Mouse (Mus musculus) CD8-positive naive resting alpha-beta T cell, adult 2 months (primary cell): ENCODE results near the gene Cdk2ap1.
"Not testable (repeated sequence)": the region's sequence is repeated elsewhere in the genome, so short reads cannot be mapped to it uniquely, and the experiment has no call there.

Experiments
- DNase-seq, 2 experiments: peaks; one replicate each; pipeline ENCODE4 v3.0.0; 2022; ENCODE audit warnings: low read depth in 2 of 2, low spot score in 2 of 2

The Cdk2ap1 gene

GRCm38 (mm10) chr5:124362982-124363381 is at the start of gene Cdk2ap1:
TSS of gene Cdk2ap1 (minus strand) at chr5:124363082.
- DNase-seq, result not testable (repeated sequence)

- no peak for DNase-seq
These were observed 49.3 kb upstream of the Cdk2ap1 start for GRCm38 (mm10) chr5:124412163-124412562.

- DNase-seq, result no peak
These were observed 47.9 kb upstream of the Cdk2ap1 start for GRCm38 (mm10) chr5:124410808-124411207.

- DNase-seq, result no peak
These were observed 30.8 kb upstream of the Cdk2ap1 start for GRCm38 (mm10) chr5:124393726-124394125.

- DNase-seq, result no peak
These were observed 29.5 kb upstream of the Cdk2ap1 start for GRCm38 (mm10) chr5:124392412-124392811.

- no peak for DNase-seq
These were observed 25.1 kb upstream of the Cdk2ap1 start for GRCm38 (mm10) chr5:124387932-124388331.

GRCm38 (mm10) chr5:124380121-124380520 is 17.2 kb upstream of the Cdk2ap1 start:
- no peak for DNase-seq

- DNase-seq, result no peak
These were observed 14.3 kb upstream of the Cdk2ap1 start for GRCm38 (mm10) chr5:124377149-124377548.

- no peak for DNase-seq
These were observed 13.5 kb upstream of the Cdk2ap1 start for GRCm38 (mm10) chr5:124376401-124376800.

GRCm38 (mm10) chr5:124374298-124374697 is 11.4 kb upstream of the Cdk2ap1 start:
- no peak for DNase-seq

GRCm38 (mm10) chr5:124366721-124367120 is 3.8 kb upstream of the Cdk2ap1 start:
- no peak for DNase-seq

GRCm38 (mm10) chr5:124365754-124366153 is 2.9 kb upstream of the Cdk2ap1 start:
- DNase-seq, result no peak

GRCm38 (mm10) chr5:124364173-124364918 is 1.5 kb upstream of the Cdk2ap1 start:
- no peak for DNase-seq

- DNase-seq, result no peak
These were observed 3.2 kb downstream of the Cdk2ap1 start for GRCm38 (mm10) chr5:124359641-124360040.

- DNase-seq, result no peak
These were observed 6.2 kb downstream of the Cdk2ap1 start for GRCm38 (mm10) chr5:124356695-124357094.

GRCm38 (mm10) chr5:124355425-124355959 is 7.4 kb downstream of the Cdk2ap1 start:
- no peak for DNase-seq

- peak in 1 of 2 experiments; percentile 25 for DNase-seq
These were observed 8.1 kb downstream of the Cdk2ap1 start for GRCm38 (mm10) chr5:124354574-124355424.

- DNase-seq, result peak; percentile 50 to 52
These were observed 8.9 kb downstream of the Cdk2ap1 start for GRCm38 (mm10) chr5:124353726-124354547.

GRCm38 (mm10) chr5:124353011-124353725 is 9.7 kb downstream of the Cdk2ap1 start:
- DNase-seq, result peak in 1 of 2 experiments; percentile 16
